Mouse (Mus musculus) neural tube, embryonic 14.5 days (tissue): ENCODE measurements at regions not wholly inside any gene's neighbourhood (a gene's known extent, or its start where the extent isn't known, plus 50 kb on each side); places are given as distances from the start of the nearest gene placed in this dataset.

ENCODE experiments used
- ATAC-seq: fragments of 200-750 bp; cut with Nextera tagmentation; 2 replicates; pipeline ENCODE4 v1.8.0; 2017; ENCODE audit warnings: low read depth, mild to moderate bottlenecking, moderate TSS enrichment, moderate library complexity
- H3K27ac ChIP-seq: fragments of 300-500 bp; sonication (generic); 2 replicates; pipeline ENCODE4 v1.5.1; 2014; ENCODE audit warnings: low read depth, mild to moderate bottlenecking, control low read depth, low read length, moderate library complexity, mixed read lengths
- H3K27me3 ChIP-seq: fragments of 300-500 bp; sonication (generic); 2 replicates; pipeline ENCODE4 v1.6.1; 2014; ENCODE audit warnings: low read length; ENCODE audit not compliant: control insufficient read depth, insufficient read depth
- H3K36me3 ChIP-seq: fragments of 300-500 bp; sonication (generic); 2 replicates; pipeline ENCODE4 v1.6.1; 2014; ENCODE audit warnings: low read length, mixed read lengths; ENCODE audit not compliant: control insufficient read depth, insufficient read depth
- H3K4me1 ChIP-seq: fragments of 300-500 bp; sonication (generic); 2 replicates; pipeline ENCODE4 v1.6.1; 2014; ENCODE audit warnings: low read length; ENCODE audit not compliant: control insufficient read depth, insufficient read depth
- H3K4me2 ChIP-seq: fragments of 300-500 bp; sonication (generic); 2 replicates; pipeline ENCODE4 v1.6.1; 2014; ENCODE audit warnings: mild to moderate bottlenecking, low read depth, low read length, control low read depth
- H3K4me3 ChIP-seq: fragments of 300-500 bp; sonication (generic); 2 replicates; pipeline ENCODE4 v1.5.1; 2014; ENCODE audit warnings: low read depth, low read length, control low read depth, mixed read lengths
- H3K9ac ChIP-seq: fragments of 300-500 bp; sonication (generic); replicated peaks from 2 replicates; pipeline ENCODE4 v1.6.1; 2014; ENCODE audit warnings: low read depth, mild to moderate bottlenecking, control low read depth, low read length, mixed read lengths
- H3K9me3 ChIP-seq: fragments of 300-500 bp; sonication (generic); 2 replicates; pipeline ENCODE4 v1.6.1; 2016; ENCODE audit warnings: low read length; ENCODE audit not compliant: control insufficient read depth
- WGBS: fragments of 180-500 bp; shearing (Covaris S2); extraction: QIAGEN DNeasy Blood & Tissue Kit; methylation state at CpG from one replicate; pipeline ENCODE4 v1.1.7; 2014; 5-methylcytosine and 5-hydroxymethylcytosine counted together

GRCm38 (mm10) chr1:89002326-89002725, 67.9 kb upstream of the Sh3bp4 start:
- Histone ChIP-seq H3K36me3 (no peaks in the 10 kb centered on the region), H3K27me3 (no peaks in the 10 kb centered on the region), H3K9ac (no peak overlapping the region), H3K9me3 (no peaks in the 10 kb centered on the region), H3K4me3 (no peak overlapping the region), H3K4me1 (no peaks in the 10 kb centered on the region), H3K4me2 (no peak overlapping the region), H3K27ac (no peak overlapping the region)
- no peak for ATAC-seq
- 88% methylated on average over 3 of the region's 3 CpGs for WGBS

- no peak overlapping the region for H3K27ac ChIP-seq
These were observed 66.5 kb upstream of the Sh3bp4 start for GRCm38 (mm10) chr1:89003752-89004151.

GRCm38 (mm10) chr1:89007476-89007875, 62.7 kb upstream of the Sh3bp4 start:
- no peaks in the 10 kb centered on the region for H3K36me3 ChIP-seq
- WGBS, result 91% methylated on average over 7 of the region's 7 CpGs
- no peak overlapping the region for H3K4me2 ChIP-seq
- no peak overlapping the region for H3K4me3 ChIP-seq
- no peak overlapping the region for H3K27ac ChIP-seq
- no peaks in the 10 kb centered on the region for H3K4me1 ChIP-seq
- no peaks in the 10 kb centered on the region for H3K9me3 ChIP-seq
- no peak for ATAC-seq
- no peaks in the 10 kb centered on the region for H3K27me3 ChIP-seq
- no peak overlapping the region for H3K9ac ChIP-seq

More at GRCm38 (mm10) chr1:89003752-89004151, 66.5 kb upstream of the Sh3bp4 start:
- no peaks in the 10 kb centered on the region for H3K27me3 ChIP-seq
- H3K36me3 ChIP-seq, result no peaks in the 10 kb centered on the region
- H3K9me3 ChIP-seq, result no peaks in the 10 kb centered on the region
- H3K9ac ChIP-seq, result no peak overlapping the region
- ATAC-seq, result no peak
- H3K4me2 ChIP-seq, result no peak overlapping the region
- H3K4me3 ChIP-seq, result no peak overlapping the region
- H3K4me1 ChIP-seq, result no peaks in the 10 kb centered on the region
- WGBS, result 74% methylated on average over 2 of the region's 2 CpGs

GRCm38 (mm10) chr1:89010170-89010569, 60.0 kb upstream of the Sh3bp4 start:
- Histone ChIP-seq H3K27ac (no peak overlapping the region), H3K4me2 (no peak overlapping the region), H3K4me1 (no peaks in the 10 kb centered on the region), H3K9me3 (no peaks in the 10 kb centered on the region), H3K4me3 (no peak overlapping the region), H3K27me3 (no peaks in the 10 kb centered on the region), H3K36me3 (no peaks in the 10 kb centered on the region), H3K9ac (no peak overlapping the region)
- WGBS, result 82% methylated on average over 2 of the region's 2 CpGs
- no peak for ATAC-seq

- WGBS, result 73% methylated on average over 7 of the region's 7 CpGs
- ATAC-seq, result no peak
- no peak overlapping the region for H3K4me3 ChIP-seq
- no peaks in the 10 kb centered on the region for H3K36me3 ChIP-seq
- H3K27me3 ChIP-seq, result no peaks in the 10 kb centered on the region
- H3K9me3 ChIP-seq, result no peaks in the 10 kb centered on the region
- no peak overlapping the region for H3K9ac ChIP-seq
- no peak overlapping the region for H3K4me2 ChIP-seq
- no peaks in the 10 kb centered on the region for H3K4me1 ChIP-seq
- H3K27ac ChIP-seq, result no peak overlapping the region
These were observed 58.8 kb upstream of the Sh3bp4 start for GRCm38 (mm10) chr1:89011454-89011853.

- H3K36me3 ChIP-seq, result no peaks in the 10 kb centered on the region
- H3K4me2 ChIP-seq, result no peak overlapping the region
- WGBS, result 42% methylated on average over 12 of the region's 12 CpGs
- no peak for ATAC-seq
- no peak overlapping the region for H3K4me3 ChIP-seq
- H3K9ac ChIP-seq, result no peak overlapping the region
- no peak overlapping the region for H3K27ac ChIP-seq
- H3K4me1 ChIP-seq, result no peaks in the 10 kb centered on the region
- no peaks in the 10 kb centered on the region for H3K27me3 ChIP-seq
- H3K9me3 ChIP-seq, result no peaks in the 10 kb centered on the region
These were observed 54.8 kb upstream of the Sh3bp4 start for GRCm38 (mm10) chr1:89015385-89015784.

GRCm38 (mm10) chr1:89015845-89016244, 54.4 kb upstream of the Sh3bp4 start:
- no peak for ATAC-seq
- H3K27me3 ChIP-seq, result no peaks in the 10 kb centered on the region
- H3K4me1 ChIP-seq, result no peaks in the 10 kb centered on the region
- H3K36me3 ChIP-seq, result no peaks in the 10 kb centered on the region
- no peak overlapping the region for H3K9ac ChIP-seq
- no peak overlapping the region for H3K4me2 ChIP-seq
- no peak overlapping the region for H3K27ac ChIP-seq
- H3K9me3 ChIP-seq, result no peaks in the 10 kb centered on the region
- 77% methylated on average over 10 of the region's 10 CpGs for WGBS
- no peak overlapping the region for H3K4me3 ChIP-seq

- H3K4me2 ChIP-seq, result no peak overlapping the region
- no peaks in the 10 kb centered on the region for H3K9me3 ChIP-seq
- no peak overlapping the region for H3K9ac ChIP-seq
- H3K36me3 ChIP-seq, result no peaks in the 10 kb centered on the region
- no peaks in the 10 kb centered on the region for H3K27me3 ChIP-seq
- no peak overlapping the region for H3K4me3 ChIP-seq
- H3K4me1 ChIP-seq, result 0 out of 2 replicates have a peak, but pooled peaks cover 5% of the 10 kb centered on the region
- no peak for ATAC-seq
- 91% methylated on average over 4 of the region's 4 CpGs for WGBS
- H3K27ac ChIP-seq, result no peak overlapping the region
These were observed 50.3 kb upstream of the Sh3bp4 start for GRCm38 (mm10) chr1:89019778-89020373.
